Mouse (Mus musculus): ENCODE data around the gene Gm49383. TPM values are rescaled to one million over a fixed set of nuclear protein-coding genes. Genes with fewer than 3 reads are reported as not detected.

Gm49383 gene
- total and polyA plus RNA-seq, 2 experiments from 2014 or later = 0.38 to 5.3 TPM

DNA sequence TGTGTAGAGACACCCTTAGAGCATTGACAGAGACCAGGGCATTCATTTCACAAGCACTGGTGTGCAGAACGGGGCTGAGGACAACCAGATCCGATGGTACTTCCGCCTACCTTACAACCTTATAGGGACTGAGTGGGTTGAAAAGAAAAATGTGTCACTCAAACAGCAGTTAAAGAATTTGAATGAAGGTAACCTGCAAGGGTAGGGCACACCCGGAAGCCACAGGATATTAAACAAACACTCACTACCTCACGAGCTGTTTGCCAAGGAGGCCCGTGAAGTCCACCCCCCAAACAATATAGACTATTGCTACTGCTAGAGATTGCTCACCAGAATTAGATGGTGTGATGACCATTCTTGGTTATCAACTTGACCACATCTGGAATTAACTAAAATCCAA, 38.9 kb upstream of the Gm49383 start:
- no peak overlapping the region for H3K4me2 ChIP-seq (ENCODE audit: low read depth, low read length, poor library complexity, severe bottlenecking)
- H3K4me3 ChIP-seq (ENCODE audit: low read depth, low read length) = no peak overlapping the region
- no peak overlapping the region for H3K9ac ChIP-seq (replicated peaks; ENCODE audit: low read length, poor library complexity, severe bottlenecking)
- no peak for DNase-seq (ENCODE audit: low spot score)
- WGBS = 94% methylated on average over 6 of the region's 6 CpGs
- H3K27me3 ChIP-seq (ENCODE audit: insufficient read depth, low read length) = no peaks in the 10 kb centered on the region
- H3K27ac ChIP-seq (ENCODE audit: low read depth, low read length) = no peak overlapping the region
- no peaks in the 10 kb centered on the region for H3K36me3 ChIP-seq (ENCODE audit: insufficient read depth, low read length)
- H3K9me3 ChIP-seq (ENCODE audit: low read length) = no peaks in the 10 kb centered on the region
- TF ChIP-seq CTCF (IDR thresholded peaks at IDR 0.05) = no peak
- H3K4me1 ChIP-seq (ENCODE audit: insufficient read depth, low read length) = no peaks in the 10 kb centered on the region
- no peak for ATAC-seq (ENCODE audit: low FRiP score)

DNA sequence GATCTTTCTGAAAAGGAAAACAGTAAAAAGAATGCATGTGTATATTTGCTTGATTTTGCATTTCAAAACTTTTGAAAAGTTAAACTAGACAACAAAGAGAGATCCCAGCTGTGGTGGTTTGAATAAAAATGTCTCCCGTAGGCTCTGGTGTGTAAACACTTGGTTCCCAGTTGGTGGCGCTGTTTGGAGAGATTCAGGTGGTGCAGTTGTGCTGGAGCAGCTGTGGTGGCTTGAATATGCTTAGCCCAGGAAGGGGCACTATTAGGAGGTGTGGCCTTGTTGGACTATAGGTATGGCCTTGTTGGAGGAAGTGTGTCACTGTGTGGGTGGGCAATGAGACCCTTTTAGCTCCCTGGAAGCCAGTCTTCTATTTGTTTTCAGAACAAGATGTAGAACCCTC, 32.3 kb upstream of the Gm49383 start:
- Histone ChIP-seq H3K27me3 (ENCODE audit: insufficient read depth, low read length) (no peaks in the 10 kb centered on the region), H3K9me3 (ENCODE audit: low read length) (no peaks in the 10 kb centered on the region), H3K9ac (replicated peaks; ENCODE audit: low read length, poor library complexity, severe bottlenecking) (no peak overlapping the region), H3K4me1 (ENCODE audit: insufficient read depth, low read length) (no peaks in the 10 kb centered on the region), H3K36me3 (ENCODE audit: insufficient read depth, low read length) (no peaks in the 10 kb centered on the region), H3K4me2 (ENCODE audit: low read depth, low read length, poor library complexity, severe bottlenecking) (no peak overlapping the region), H3K27ac (ENCODE audit: low read depth, low read length) (no peak overlapping the region), H3K4me3 (ENCODE audit: low read depth, low read length) (no peak overlapping the region)
- peak; percentile 42 for TF ChIP-seq CTCF (IDR thresholded peaks at IDR 0.05)
- DNase-seq (ENCODE audit: low spot score) (no peak), ATAC-seq (ENCODE audit: low FRiP score) (no peak)
- WGBS = 65% methylated on average over 2 of the region's 2 CpGs

GRCm38 (mm10) chr12:69227776-69228466, 31.0 kb upstream of the Gm49383 start, which contains the start of gene Pole2:
Gene Pole2, minus strand, starts transcription at chr12:69228195.
- DNase-seq (ENCODE audit: low spot score) (peak; percentile 71), ATAC-seq (ENCODE audit: low FRiP score) (peak; percentile 92)
- no peaks in the 10 kb centered on the region for H3K36me3 ChIP-seq (ENCODE audit: insufficient read depth, low read length)
- no peaks in the 10 kb centered on the region for H3K4me1 ChIP-seq (ENCODE audit: insufficient read depth, low read length)
- under 1% methylated on average over 37 of the region's 37 CpGs for WGBS
- no peaks in the 10 kb centered on the region for H3K27me3 ChIP-seq (ENCODE audit: insufficient read depth, low read length)
- H3K4me2 ChIP-seq (ENCODE audit: low read depth, low read length, poor library complexity, severe bottlenecking) = peak within 1 kb of the TSS; percentile 55
- H3K9me3 ChIP-seq (ENCODE audit: low read length) = no peaks in the 10 kb centered on the region
- H3K9ac ChIP-seq (replicated peaks; ENCODE audit: low read length, poor library complexity, severe bottlenecking) = peak within 1 kb of the TSS; percentile 2; the same call in 1 of the 2 replicates
- H3K4me3 ChIP-seq (ENCODE audit: low read depth, low read length) = peak within 1 kb of the TSS; percentile 46
- peak; percentile 16; the same call in 1 of the 2 replicates for TF ChIP-seq CTCF (IDR thresholded peaks at IDR 0.05)
- H3K27ac ChIP-seq (ENCODE audit: low read depth, low read length) = no peak within 1 kb of the TSS

DNA sequence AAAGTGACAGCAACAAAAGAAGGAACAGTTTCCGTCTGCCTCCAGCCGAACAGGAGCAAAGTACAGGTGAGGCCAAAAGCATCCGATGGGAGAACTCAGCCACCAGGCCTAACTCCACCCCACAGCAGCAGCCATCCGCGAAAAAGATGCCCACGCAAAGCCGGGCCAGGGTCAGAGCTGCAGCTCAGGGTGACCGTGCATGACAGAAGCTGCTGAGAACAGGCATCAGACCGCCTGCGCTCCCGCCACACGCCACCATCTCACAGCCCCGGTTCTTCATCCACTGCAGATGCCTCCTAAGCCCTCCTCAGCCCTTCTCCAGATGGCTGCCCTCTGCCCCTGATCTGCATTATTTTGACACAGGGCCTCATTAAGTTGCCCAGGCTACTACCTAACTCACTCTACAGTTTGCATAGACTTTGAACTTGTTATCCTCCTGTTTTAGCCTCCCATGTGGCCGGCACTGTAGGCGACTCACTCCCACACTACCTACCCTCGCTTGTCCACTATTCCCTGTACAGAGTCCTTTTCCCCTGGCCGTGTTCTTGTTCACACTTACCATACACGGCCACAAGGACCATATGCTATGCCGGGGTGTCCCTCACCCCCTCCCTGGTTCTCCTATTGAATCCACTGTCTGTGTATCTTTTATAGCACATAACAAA, 23.8 kb upstream of the Gm49383 start:
- TF ChIP-seq CTCF (IDR thresholded peaks at IDR 0.05) = no peak
- Histone ChIP-seq H3K27me3 (ENCODE audit: insufficient read depth, low read length) (no peaks in the 10 kb centered on the region), H3K4me3 (ENCODE audit: low read depth, low read length) (no peak overlapping the region), H3K36me3 (ENCODE audit: insufficient read depth, low read length) (no peaks in the 10 kb centered on the region), H3K4me2 (ENCODE audit: low read depth, low read length, poor library complexity, severe bottlenecking) (no peak overlapping the region), H3K9ac (replicated peaks; ENCODE audit: low read length, poor library complexity, severe bottlenecking) (no peak overlapping the region), H3K4me1 (ENCODE audit: insufficient read depth, low read length) (no peaks in the 10 kb centered on the region), H3K9me3 (ENCODE audit: low read length) (no peaks in the 10 kb centered on the region), H3K27ac (ENCODE audit: low read depth, low read length) (no peak overlapping the region)
- WGBS = 85% methylated on average over 19 of the region's 19 CpGs
- ATAC-seq (ENCODE audit: low FRiP score) (no peak), DNase-seq (ENCODE audit: low spot score) (no peak)

GRCm38 (mm10) chr12:69216587-69216986, 19.7 kb upstream of the Gm49383 start:
- 90% methylated on average over 7 of the region's 7 CpGs for WGBS
- H3K9ac ChIP-seq (replicated peaks; ENCODE audit: low read length, poor library complexity, severe bottlenecking) = no peak overlapping the region
- no peak overlapping the region for H3K27ac ChIP-seq (ENCODE audit: low read depth, low read length)
- H3K4me2 ChIP-seq (ENCODE audit: low read depth, low read length, poor library complexity, severe bottlenecking) = no peak overlapping the region
- no peaks in the 10 kb centered on the region for H3K4me1 ChIP-seq (ENCODE audit: insufficient read depth, low read length)
- TF ChIP-seq CTCF (IDR thresholded peaks at IDR 0.05) = no peak
- H3K27me3 ChIP-seq (ENCODE audit: insufficient read depth, low read length) = no peaks in the 10 kb centered on the region
- no peak for DNase-seq (ENCODE audit: low spot score)
- H3K9me3 ChIP-seq (ENCODE audit: low read length) = no peaks in the 10 kb centered on the region
- no peak for ATAC-seq (ENCODE audit: low FRiP score)
- no peaks in the 10 kb centered on the region for H3K36me3 ChIP-seq (ENCODE audit: insufficient read depth, low read length)
- no peak overlapping the region for H3K4me3 ChIP-seq (ENCODE audit: low read depth, low read length)
